Mouse (Mus musculus): ENCODE data around the gene Gas2l3. TPM values are rescaled to one million over a fixed set of nuclear protein-coding genes. Genes with fewer than 3 reads are reported as not detected.

Gene Gas2l3
- polyA plus RNA-seq, 1 experiment from 2014 or later, result 6.4 TPM

- TF ChIP-seq CTCF (IDR thresholded peaks at IDR 0.05; ENCODE audit: low read depth), result no peak
- no peak for TF ChIP-seq EP300 (optimal IDR thresholded peaks at IDR 0.05)
- H3K4me1 ChIP-seq (replicated peaks; ENCODE audit: control insufficient read depth, insufficient read depth), result no peaks in the 10 kb centered on the region
Measured at GRCm38 (mm10) chr10:89406733-89407484, 36.9 kb downstream of the Gas2l3 start.

DNA sequence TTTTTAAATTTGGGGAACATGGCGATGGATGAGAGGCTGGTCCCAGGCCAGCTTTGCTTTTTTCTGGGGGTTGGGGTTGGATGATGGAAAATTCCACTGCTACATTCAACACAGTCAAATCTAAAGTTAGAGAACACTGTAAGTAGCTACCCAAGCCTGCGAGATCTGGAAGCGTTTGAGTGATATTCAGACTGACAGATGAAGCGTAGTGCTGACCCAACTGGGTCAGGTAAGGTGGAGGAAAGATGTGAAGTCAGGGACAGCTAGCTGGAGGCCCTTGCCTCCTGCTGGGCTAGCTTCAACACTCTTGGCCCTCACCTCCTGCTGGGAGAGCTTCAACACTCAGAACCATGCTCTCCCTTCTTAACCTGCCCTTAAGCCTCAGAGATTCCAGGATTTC is 38.8 kb downstream of the Gas2l3 start:
- H3K36me3 ChIP-seq (ENCODE audit: control insufficient read depth, insufficient read depth, low read length), result no peaks in the 10 kb centered on the region
- H3K27me3 ChIP-seq (ENCODE audit: control insufficient read depth, insufficient read depth, low read length), result no peaks in the 10 kb centered on the region
- ATAC-seq (ENCODE audit: low FRiP score, low TSS enrichment) (no peak), DNase-seq (ENCODE audit: low spot score) (peak; percentile 4)
- no peak overlapping the region for H3K4me3 ChIP-seq (ENCODE audit: low read depth, low read length)
- H3K4me2 ChIP-seq (replicated peaks; ENCODE audit: low read depth), result no peak overlapping the region
- no peaks in the 10 kb centered on the region for H3K4me1 ChIP-seq (replicated peaks; ENCODE audit: control insufficient read depth, insufficient read depth)
- no peak for TF ChIP-seq EP300 (optimal IDR thresholded peaks at IDR 0.05)
- TF ChIP-seq CTCF (IDR thresholded peaks at IDR 0.05; ENCODE audit: low read depth), result no peak
- H3K9ac ChIP-seq (ENCODE audit: low read length), result no peak overlapping the region
- WGBS, result 79% methylated on average over 4 of the region's 4 CpGs
- H3K27ac ChIP-seq (replicated peaks), result no peak overlapping the region
- H3K9me3 ChIP-seq (ENCODE audit: control insufficient read depth, low read length), result no peaks in the 10 kb centered on the region; the same call in 1 of the 2 replicates

More at GRCm38 (mm10) chr10:89406733-89407484, 36.9 kb downstream of the Gas2l3 start:
- no peak for DNase-seq (ENCODE audit: low spot score)
- Histone ChIP-seq H3K4me3 (ENCODE audit: low read depth, low read length) (no peak overlapping the region), H3K9me3 (ENCODE audit: control insufficient read depth, low read length) (no peaks in the 10 kb centered on the region), H3K4me2 (replicated peaks; ENCODE audit: low read depth) (no peak overlapping the region), H3K9ac (ENCODE audit: low read length) (no peak overlapping the region), H3K27ac (replicated peaks) (no peak overlapping the region), H3K27me3 (ENCODE audit: control insufficient read depth, insufficient read depth, low read length) (no peaks in the 10 kb centered on the region), H3K36me3 (ENCODE audit: control insufficient read depth, insufficient read depth, low read length) (0 out of 2 replicates have a peak, but pooled peaks cover 2% of the 10 kb centered on the region)
- WGBS, result 79% methylated on average over 5 of the region's 6 CpGs
- ATAC-seq (ENCODE audit: low FRiP score, low TSS enrichment), result no peak

DNA sequence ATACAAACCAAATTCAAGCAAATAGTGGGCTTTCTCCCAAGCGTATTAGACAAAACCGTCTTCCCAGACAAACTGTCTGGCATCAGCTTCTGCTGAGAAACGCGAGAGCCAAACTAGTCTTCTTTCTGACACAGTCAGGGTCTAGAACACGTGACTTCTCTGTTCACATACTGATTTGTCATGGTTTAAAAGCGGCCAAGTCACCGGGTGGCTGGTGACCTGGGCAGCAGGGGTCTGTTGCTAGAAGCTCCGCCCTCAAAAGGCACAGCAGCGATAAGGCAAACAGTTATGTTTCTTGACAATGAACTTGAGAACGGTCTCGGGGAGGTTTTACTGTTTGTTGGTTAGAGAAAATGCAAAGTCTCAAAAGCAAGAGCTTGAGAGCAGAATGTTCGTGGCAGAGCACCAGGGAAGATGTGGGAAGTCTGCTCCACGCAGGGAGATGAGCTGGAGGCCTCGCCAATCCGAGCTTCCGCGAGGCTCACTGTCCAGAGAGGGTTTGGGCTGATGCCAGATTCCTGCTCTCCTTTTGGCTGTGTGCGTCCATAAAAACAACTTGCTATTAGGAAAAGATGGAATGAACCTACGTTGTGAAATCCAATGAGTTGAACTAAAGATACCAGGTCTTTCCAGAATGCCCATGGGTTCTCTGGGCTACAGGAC is 43.0 kb downstream of the Gas2l3 start:
- no peaks in the 10 kb centered on the region for H3K4me1 ChIP-seq (replicated peaks; ENCODE audit: control insufficient read depth, insufficient read depth)
- DNase-seq (ENCODE audit: low spot score) (no peak), ATAC-seq (ENCODE audit: low FRiP score, low TSS enrichment) (no peak)
- H3K9me3 ChIP-seq (ENCODE audit: control insufficient read depth, low read length), result no peaks in the 10 kb centered on the region; the same call in 1 of the 2 replicates
- no peak overlapping the region for H3K4me2 ChIP-seq (replicated peaks; ENCODE audit: low read depth)
- 75% methylated on average over 19 of the region's 19 CpGs for WGBS
- H3K27me3 ChIP-seq (ENCODE audit: control insufficient read depth, insufficient read depth, low read length), result no peaks in the 10 kb centered on the region
- TF ChIP-seq EP300 (optimal IDR thresholded peaks at IDR 0.05), result no peak
- no peak for TF ChIP-seq CTCF (IDR thresholded peaks at IDR 0.05; ENCODE audit: low read depth)
- H3K36me3 ChIP-seq (ENCODE audit: control insufficient read depth, insufficient read depth, low read length), result no peaks in the 10 kb centered on the region
- H3K27ac ChIP-seq (replicated peaks), result no peak overlapping the region
- H3K9ac ChIP-seq (ENCODE audit: low read length), result no peak overlapping the region
- no peak overlapping the region for H3K4me3 ChIP-seq (ENCODE audit: low read depth, low read length)

DNA sequence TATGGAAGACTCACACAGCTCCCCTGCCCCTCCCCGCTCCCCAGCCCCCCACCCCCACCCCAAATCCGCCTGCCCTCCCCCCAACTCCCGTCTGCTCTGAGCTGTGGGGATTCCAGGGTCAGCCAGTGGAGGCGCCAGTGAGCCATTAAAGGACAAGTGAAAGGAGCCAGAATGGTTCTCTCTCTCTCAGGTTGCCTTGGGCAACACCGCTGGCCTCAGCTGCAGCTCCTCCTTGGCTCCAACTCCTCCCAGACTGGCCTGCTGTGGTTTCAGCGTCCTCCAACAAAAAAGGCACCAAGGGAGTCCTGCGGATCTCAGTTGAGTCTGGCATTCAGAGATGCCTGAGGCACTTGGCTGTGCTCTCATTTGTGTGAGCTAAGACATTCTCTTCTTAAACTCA is 47.9 kb downstream of the Gas2l3 start:
- H3K4me2 ChIP-seq (replicated peaks; ENCODE audit: low read depth), result no peak overlapping the region
- H3K9ac ChIP-seq (ENCODE audit: low read length), result no peak overlapping the region
- H3K27me3 ChIP-seq (ENCODE audit: control insufficient read depth, insufficient read depth, low read length), result no peaks in the 10 kb centered on the region
- no peak for TF ChIP-seq EP300 (optimal IDR thresholded peaks at IDR 0.05)
- peak; percentile 54 for TF ChIP-seq CTCF (IDR thresholded peaks at IDR 0.05; ENCODE audit: low read depth)
- 4% methylated on average over 7 of the region's 7 CpGs for WGBS
- H3K36me3 ChIP-seq (ENCODE audit: control insufficient read depth, insufficient read depth, low read length), result no peaks in the 10 kb centered on the region
- H3K27ac ChIP-seq (replicated peaks), result no peak overlapping the region
- no peak for ATAC-seq (ENCODE audit: low FRiP score, low TSS enrichment)
- DNase-seq (ENCODE audit: low spot score), result peak; percentile 28
- H3K9me3 ChIP-seq (ENCODE audit: control insufficient read depth, low read length), result no peaks in the 10 kb centered on the region; the same call in 1 of the 2 replicates
- no peak overlapping the region for H3K4me3 ChIP-seq (ENCODE audit: low read depth, low read length)
- H3K4me1 ChIP-seq (replicated peaks; ENCODE audit: control insufficient read depth, insufficient read depth), result no peaks in the 10 kb centered on the region

DNA sequence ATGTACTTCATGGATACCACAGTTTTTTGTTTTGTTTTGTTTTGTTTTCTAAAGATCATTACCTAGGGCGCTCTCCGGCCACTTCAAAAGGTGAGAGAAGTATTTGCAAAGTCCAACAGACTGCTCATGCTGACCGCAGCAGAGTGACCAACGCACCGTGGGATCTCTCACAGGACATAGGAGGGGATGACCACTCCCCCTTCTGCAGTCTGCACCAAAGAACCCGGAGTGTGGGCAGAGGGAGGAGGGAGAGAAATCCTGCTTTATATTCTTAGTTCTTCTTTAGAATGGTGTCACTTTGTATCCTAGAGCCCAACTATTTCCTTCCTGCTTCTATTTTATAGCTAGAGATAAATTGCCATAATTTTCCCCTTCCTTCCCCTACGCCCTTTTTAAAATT is 48.4 kb downstream of the Gas2l3 start:
- H3K27me3 ChIP-seq (ENCODE audit: control insufficient read depth, insufficient read depth, low read length), result no peaks in the 10 kb centered on the region
- ATAC-seq (ENCODE audit: low FRiP score, low TSS enrichment) (no peak), DNase-seq (ENCODE audit: low spot score) (no peak)
- 41% methylated on average over 7 of the region's 7 CpGs for WGBS
- H3K36me3 ChIP-seq (ENCODE audit: control insufficient read depth, insufficient read depth, low read length), result no peaks in the 10 kb centered on the region
- H3K4me2 ChIP-seq (replicated peaks; ENCODE audit: low read depth), result no peak overlapping the region
- no peak overlapping the region for H3K27ac ChIP-seq (replicated peaks)
- TF ChIP-seq EP300 (optimal IDR thresholded peaks at IDR 0.05), result no peak
- no peak for TF ChIP-seq CTCF (IDR thresholded peaks at IDR 0.05; ENCODE audit: low read depth)
- H3K4me1 ChIP-seq (replicated peaks; ENCODE audit: control insufficient read depth, insufficient read depth), result no peaks in the 10 kb centered on the region
- no peak overlapping the region for H3K9ac ChIP-seq (ENCODE audit: low read length)
- H3K4me3 ChIP-seq (ENCODE audit: low read depth, low read length), result no peak overlapping the region
- no peaks in the 10 kb centered on the region for H3K9me3 ChIP-seq (ENCODE audit: control insufficient read depth, low read length)

- no peaks in the 10 kb centered on the region for H3K27me3 ChIP-seq (ENCODE audit: control insufficient read depth, insufficient read depth, low read length)
- no peaks in the 10 kb centered on the region for H3K4me1 ChIP-seq (replicated peaks; ENCODE audit: control insufficient read depth, insufficient read depth)
- TF ChIP-seq CTCF (IDR thresholded peaks at IDR 0.05; ENCODE audit: low read depth), result no peak
- no peak for TF ChIP-seq EP300 (optimal IDR thresholded peaks at IDR 0.05)
- no peak overlapping the region for H3K4me2 ChIP-seq (replicated peaks; ENCODE audit: low read depth)
- H3K9ac ChIP-seq (ENCODE audit: low read length), result no peak overlapping the region
- H3K27ac ChIP-seq (replicated peaks), result no peak overlapping the region
- no peaks in the 10 kb centered on the region for H3K36me3 ChIP-seq (ENCODE audit: control insufficient read depth, insufficient read depth, low read length)
- DNase-seq (ENCODE audit: low spot score) (no peak), ATAC-seq (ENCODE audit: low FRiP score, low TSS enrichment) (no peak)
- 49% methylated on average over 4 of the region's 4 CpGs for WGBS
- H3K4me3 ChIP-seq (ENCODE audit: low read depth, low read length), result no peak overlapping the region
- H3K9me3 ChIP-seq (ENCODE audit: control insufficient read depth, low read length), result no peaks in the 10 kb centered on the region
Measured at GRCm38 (mm10) chr10:89392687-89393086, 51.1 kb downstream of the Gas2l3 start.
